Mouse (Mus musculus): ENCODE measurements at regions not wholly inside any gene's neighbourhood (a gene's known extent, or its start where the extent isn't known, plus 50 kb on each side); places are given as distances from the start of the nearest gene placed in this dataset.
A peak's percentile ranks its signal among the peaks of the same experiment; 100 is the strongest.

GRCm38 (mm10) chr14:89242159-89242558 is 771.0 kb upstream of the Pcdh20 start:
- no peak for DNase-seq (ENCODE audit: low read depth, low spot score)

- no peak for DNase-seq (ENCODE audit: low read depth, low spot score)
Observed at GRCm38 (mm10) chr14:89236501-89236900, 765.3 kb upstream of the Pcdh20 start.

GRCm38 (mm10) chr14:89230482-89230881 is 759.3 kb upstream of the Pcdh20 start:
- DNase-seq (ENCODE audit: low read depth, low spot score), result no peak

- no peak for DNase-seq (ENCODE audit: low read depth, low spot score)
Observed at GRCm38 (mm10) chr14:89217390-89217789, 746.2 kb upstream of the Pcdh20 start.

- peak; percentile 17 for DNase-seq (ENCODE audit: low read depth, low spot score)
Observed at GRCm38 (mm10) chr14:89181386-89181979, 710.3 kb upstream of the Pcdh20 start.

- peak; percentile 1 for DNase-seq (ENCODE audit: low read depth, low spot score)
Observed at GRCm38 (mm10) chr14:89142994-89143686, 671.9 kb upstream of the Pcdh20 start.

GRCm38 (mm10) chr14:89099296-89099695 is 628.1 kb upstream of the Pcdh20 start:
- DNase-seq (ENCODE audit: low read depth, low spot score), result no peak

- DNase-seq (ENCODE audit: low read depth, low spot score), result no peak
Observed at GRCm38 (mm10) chr14:89089661-89090060, 618.5 kb upstream of the Pcdh20 start.

- DNase-seq (ENCODE audit: low read depth, low spot score), result peak; percentile 47
Observed at GRCm38 (mm10) chr14:89076014-89076413, 604.8 kb upstream of the Pcdh20 start.

- DNase-seq (ENCODE audit: low read depth, low spot score), result no peak
Observed at GRCm38 (mm10) chr14:89063971-89064370, 592.8 kb upstream of the Pcdh20 start.

GRCm38 (mm10) chr14:89062583-89063436 is 591.6 kb upstream of the Pcdh20 start:
- no peak for DNase-seq (ENCODE audit: low read depth, low spot score)

- DNase-seq (ENCODE audit: low read depth, low spot score), result no peak
Observed at GRCm38 (mm10) chr14:89061319-89061718, 590.1 kb upstream of the Pcdh20 start.

GRCm38 (mm10) chr14:89034390-89034789 is 563.2 kb upstream of the Pcdh20 start:
- DNase-seq (ENCODE audit: low read depth, low spot score), result peak; percentile 12

- DNase-seq (ENCODE audit: low read depth, low spot score), result no peak
Observed at GRCm38 (mm10) chr14:89011440-89011839, 540.2 kb upstream of the Pcdh20 start.

- no peak for DNase-seq (ENCODE audit: low read depth, low spot score)
Observed at GRCm38 (mm10) chr14:89009648-89010047, 538.5 kb upstream of the Pcdh20 start.

- no peak for DNase-seq (ENCODE audit: low read depth, low spot score)
Observed at GRCm38 (mm10) chr14:88981895-88982294, 510.7 kb upstream of the Pcdh20 start.

- DNase-seq (ENCODE audit: low read depth, low spot score), result peak; percentile 50
Observed at GRCm38 (mm10) chr14:88976007-88976406, 504.8 kb upstream of the Pcdh20 start.

GRCm38 (mm10) chr14:88934569-88934968 is 463.4 kb upstream of the Pcdh20 start:
- peak; percentile 28 for DNase-seq (ENCODE audit: low read depth, low spot score)

Data from telencephalon, adult 2 months (tissue).